Mouse (Mus musculus): ENCODE data around the gene Nr1h2. TPM values are rescaled to one million over a fixed set of nuclear protein-coding genes. Genes with fewer than 3 reads are reported as not detected.

The Nr1h2 gene
- polyA plus RNA-seq, 1 experiment = 49.7 TPM

DNA sequence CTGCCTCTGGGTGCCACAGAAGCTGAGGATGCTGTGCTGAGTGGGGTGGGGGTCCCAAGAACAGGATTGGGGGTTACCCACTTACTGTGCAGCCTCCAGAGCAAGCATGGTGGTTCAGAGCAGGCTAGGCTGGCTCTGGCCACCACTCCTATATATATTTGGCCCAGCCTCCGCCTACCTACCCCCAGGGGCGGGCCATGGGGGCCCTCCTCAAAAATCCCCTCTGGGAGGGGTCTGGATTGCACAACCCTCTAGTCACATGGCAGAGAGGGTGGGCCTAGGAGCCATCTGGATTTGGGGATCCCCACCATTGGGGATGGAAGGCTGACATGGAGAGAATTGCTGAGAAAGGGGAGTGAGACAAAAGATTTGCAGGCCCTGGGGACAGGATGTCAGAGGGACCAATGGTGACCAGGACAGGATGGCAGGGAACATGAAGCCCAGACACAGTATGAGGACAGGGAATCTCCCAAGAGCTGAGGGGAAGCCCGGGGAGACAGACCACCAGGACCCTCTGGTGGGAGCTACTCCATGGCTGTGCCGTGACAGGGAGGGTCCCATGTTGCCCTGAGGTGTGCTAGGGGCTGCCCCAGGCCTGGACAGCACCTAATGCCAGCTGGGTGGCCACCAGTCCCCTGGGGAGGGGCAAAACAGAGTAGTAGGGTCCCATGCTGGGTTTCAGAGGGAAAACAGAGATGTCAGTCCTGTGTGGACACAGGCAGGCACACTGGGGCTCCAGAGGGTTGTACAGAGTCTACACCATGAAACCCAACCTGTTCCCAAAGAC, 21.6 kb downstream of the Nr1h2 start, which contains the start of gene Spib:
Gene Spib, minus strand, starts transcription at position 126 of the 787 bp plus-strand sequence.
- Histone ChIP-seq H3K4me3 (replicated peaks) (no peak within 1 kb of the TSS), H3K9me3 (ENCODE audit: control insufficient read depth, low read length) (no peaks in the 10 kb centered on the region), H3K4me1 (ENCODE audit: control insufficient read depth) (peaks cover 31% of the 10 kb centered on the region), H3K27me3 (ENCODE audit: control insufficient read depth) (peaks cover 15% of the 10 kb centered on the region), H3K36me3 (ENCODE audit: control insufficient read depth) (peaks cover 54% of the 10 kb centered on the region)
- TF ChIP-seq TAL1 (IDR thresholded peaks at IDR 0.05; ENCODE audit: low read length) (no peak), GATA1 (IDR thresholded peaks at IDR 0.05; ENCODE audit: low read length) (no peak)

- peaks cover 21% of the 10 kb centered on the region for H3K27me3 ChIP-seq (ENCODE audit: control insufficient read depth)
- TF ChIP-seq TAL1 (IDR thresholded peaks at IDR 0.05; ENCODE audit: low read length) = no peak
- no peak for TF ChIP-seq GATA1 (IDR thresholded peaks at IDR 0.05; ENCODE audit: low read length)
- H3K36me3 ChIP-seq (ENCODE audit: control insufficient read depth) = peaks cover 45% of the 10 kb centered on the region
- no peaks in the 10 kb centered on the region for H3K9me3 ChIP-seq (ENCODE audit: control insufficient read depth, low read length)
- H3K4me3 ChIP-seq (replicated peaks) = no peak overlapping the region
- peaks cover 33% of the 10 kb centered on the region for H3K4me1 ChIP-seq (ENCODE audit: control insufficient read depth)
Measured at GRCm38 (mm10) chr7:44531207-44531606, 22.5 kb downstream of the Nr1h2 start.

GRCm38 (mm10) chr7:44530507-44530906, 23.2 kb downstream of the Nr1h2 start:
- peaks cover 33% of the 10 kb centered on the region for H3K4me1 ChIP-seq (ENCODE audit: control insufficient read depth)
- TF ChIP-seq TAL1 (IDR thresholded peaks at IDR 0.05; ENCODE audit: low read length) (no peak), GATA1 (IDR thresholded peaks at IDR 0.05; ENCODE audit: low read length) (no peak)
- no peak overlapping the region for H3K4me3 ChIP-seq (replicated peaks)
- no peaks in the 10 kb centered on the region for H3K9me3 ChIP-seq (ENCODE audit: control insufficient read depth, low read length)
- H3K27me3 ChIP-seq (ENCODE audit: control insufficient read depth) = peaks cover 28% of the 10 kb centered on the region
- H3K36me3 ChIP-seq (ENCODE audit: control insufficient read depth) = peaks cover 38% of the 10 kb centered on the region

DNA sequence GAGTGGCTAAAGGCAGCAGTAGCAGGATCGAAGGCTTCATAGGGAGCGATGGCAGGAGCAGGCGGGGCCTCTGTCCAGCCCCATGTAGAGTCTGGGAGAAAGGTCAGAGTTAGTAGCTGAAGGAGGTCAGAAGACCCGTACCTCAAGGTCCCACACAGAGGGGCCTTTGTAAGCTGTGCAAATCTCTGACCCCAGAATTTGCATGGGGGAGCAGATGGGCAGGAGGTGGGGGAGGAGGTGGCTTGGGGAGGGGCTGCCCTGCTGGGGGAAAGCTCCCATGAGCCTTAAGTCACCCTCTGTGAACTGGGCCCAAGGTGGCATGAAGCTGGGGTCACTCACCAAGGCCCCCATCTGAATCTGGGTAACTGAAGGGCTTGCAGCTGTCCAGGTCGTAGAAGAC, 24.2 kb downstream of the Nr1h2 start:
- H3K27me3 ChIP-seq (ENCODE audit: control insufficient read depth) = peaks cover 38% of the 10 kb centered on the region
- H3K4me3 ChIP-seq (replicated peaks) = no peak overlapping the region
- H3K4me1 ChIP-seq (ENCODE audit: control insufficient read depth) = peaks cover 33% of the 10 kb centered on the region
- TF ChIP-seq TAL1 (IDR thresholded peaks at IDR 0.05; ENCODE audit: low read length) (no peak), GATA1 (IDR thresholded peaks at IDR 0.05; ENCODE audit: low read length) (no peak)
- no peaks in the 10 kb centered on the region for H3K9me3 ChIP-seq (ENCODE audit: control insufficient read depth, low read length)
- peaks cover 28% of the 10 kb centered on the region for H3K36me3 ChIP-seq (ENCODE audit: control insufficient read depth)

GRCm38 (mm10) chr7:44527483-44528398, 26.0 kb downstream of the Nr1h2 start:
- Histone ChIP-seq H3K4me3 (replicated peaks) (peak overlapping the region; percentile 63), H3K9me3 (ENCODE audit: control insufficient read depth, low read length) (no peaks in the 10 kb centered on the region), H3K36me3 (ENCODE audit: control insufficient read depth) (peaks cover 10% of the 10 kb centered on the region), H3K27me3 (ENCODE audit: control insufficient read depth) (peaks cover 56% of the 10 kb centered on the region), H3K4me1 (ENCODE audit: control insufficient read depth) (peaks cover 23% of the 10 kb centered on the region)
- no peak for TF ChIP-seq GATA1 (IDR thresholded peaks at IDR 0.05; ENCODE audit: low read length)
- TF ChIP-seq TAL1 (IDR thresholded peaks at IDR 0.05; ENCODE audit: low read length) = no peak

DNA sequence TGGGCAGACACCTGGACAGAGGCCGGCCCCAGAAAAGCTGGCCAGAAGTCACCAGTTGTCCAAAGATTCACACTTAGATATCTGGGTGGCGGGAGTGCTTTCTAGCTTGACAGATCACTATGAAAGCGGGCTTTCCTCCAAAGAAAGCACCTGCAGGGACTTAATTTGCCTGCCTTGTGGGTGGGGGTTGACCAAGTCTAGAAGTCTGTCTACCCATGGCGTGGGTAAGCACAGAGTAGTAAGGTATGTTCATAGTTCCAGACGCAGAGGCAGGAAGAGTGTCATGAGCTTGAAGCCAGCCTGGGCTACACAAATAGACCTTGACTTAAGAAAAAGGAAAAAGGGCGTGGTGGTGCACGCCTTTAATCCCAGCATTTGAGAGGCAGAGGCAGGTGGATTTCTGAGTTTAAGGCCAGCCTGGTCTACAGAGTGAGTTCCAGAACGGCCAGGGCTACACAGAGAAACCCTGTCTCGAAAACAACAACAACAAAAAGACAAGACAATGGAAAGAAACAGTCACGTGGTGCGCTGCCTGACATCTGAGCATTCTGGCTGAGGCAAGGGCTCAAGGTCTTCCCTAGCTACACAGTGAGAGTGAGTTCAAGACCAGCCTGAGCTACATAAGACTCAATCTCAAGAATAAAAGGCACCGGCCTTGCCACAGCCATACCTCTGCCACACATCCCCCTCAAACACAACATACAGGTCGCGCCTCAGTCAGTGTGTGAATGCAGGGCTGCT, 27.2 kb downstream of the Nr1h2 start:
- Histone ChIP-seq H3K4me1 (ENCODE audit: control insufficient read depth) (peaks cover 19% of the 10 kb centered on the region), H3K9me3 (ENCODE audit: control insufficient read depth, low read length) (no peaks in the 10 kb centered on the region), H3K27me3 (ENCODE audit: control insufficient read depth) (peaks cover 66% of the 10 kb centered on the region), H3K4me3 (replicated peaks) (no peak overlapping the region), H3K36me3 (ENCODE audit: control insufficient read depth) (no peaks in the 10 kb centered on the region; the same call in 1 of the 2 replicates)
- TF ChIP-seq TAL1 (IDR thresholded peaks at IDR 0.05; ENCODE audit: low read length) = no peak
- TF ChIP-seq GATA1 (IDR thresholded peaks at IDR 0.05; ENCODE audit: low read length) = no peak

DNA sequence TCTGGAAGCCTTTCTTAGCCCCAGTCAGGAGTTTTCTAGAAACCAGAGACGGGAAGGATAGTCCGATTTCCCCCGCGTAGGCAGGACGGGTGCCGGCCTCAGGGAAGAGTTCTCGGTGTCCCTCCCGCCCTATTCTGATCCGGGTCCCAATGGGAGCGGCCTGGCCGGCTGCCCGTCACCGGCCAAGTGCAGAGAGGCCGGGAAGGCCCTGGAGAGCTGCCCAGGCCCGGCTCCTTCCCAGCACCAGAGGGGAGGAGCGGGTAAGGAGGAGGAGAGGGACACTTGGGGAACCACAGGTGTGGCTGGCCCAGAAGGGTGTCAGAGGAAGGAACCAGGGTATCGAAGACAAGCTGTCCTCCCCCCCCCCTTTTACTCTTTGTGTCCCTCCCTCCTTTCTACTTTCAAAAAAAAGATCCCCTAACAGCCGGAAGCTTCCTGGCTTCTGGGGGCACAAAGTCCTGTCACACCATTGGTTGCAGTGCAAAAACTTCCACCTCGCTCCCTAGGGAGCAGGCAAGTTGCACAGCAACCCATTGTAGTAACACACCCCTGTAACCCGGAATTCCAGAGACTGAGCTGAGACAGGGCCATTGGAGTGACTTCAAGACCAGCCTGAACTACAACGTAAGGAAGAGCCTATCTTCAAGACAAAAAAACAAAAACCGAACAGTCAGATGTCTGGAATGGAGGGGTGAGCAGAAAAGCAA, 28.5 kb downstream of the Nr1h2 start:
- TF ChIP-seq GATA1 (IDR thresholded peaks at IDR 0.05; ENCODE audit: low read length) = no peak
- TF ChIP-seq TAL1 (IDR thresholded peaks at IDR 0.05; ENCODE audit: low read length) = no peak
- H3K27me3 ChIP-seq (ENCODE audit: control insufficient read depth) = peaks cover 75% of the 10 kb centered on the region
- peaks cover 19% of the 10 kb centered on the region for H3K4me1 ChIP-seq (ENCODE audit: control insufficient read depth)
- H3K36me3 ChIP-seq (ENCODE audit: control insufficient read depth) = no peaks in the 10 kb centered on the region
- no peaks in the 10 kb centered on the region for H3K9me3 ChIP-seq (ENCODE audit: control insufficient read depth, low read length)
- no peak overlapping the region for H3K4me3 ChIP-seq (replicated peaks)

- H3K9me3 ChIP-seq (ENCODE audit: control insufficient read depth, low read length) = no peaks in the 10 kb centered on the region
- H3K4me3 ChIP-seq (replicated peaks) = no peak within 1 kb of the TSS
- TF ChIP-seq GATA1 (IDR thresholded peaks at IDR 0.05; ENCODE audit: low read length) = no peak
- no peak for TF ChIP-seq TAL1 (IDR thresholded peaks at IDR 0.05; ENCODE audit: low read length)
- H3K27me3 ChIP-seq (ENCODE audit: control insufficient read depth) = peaks cover 75% of the 10 kb centered on the region
- peaks cover 19% of the 10 kb centered on the region for H3K4me1 ChIP-seq (ENCODE audit: control insufficient read depth)
- H3K36me3 ChIP-seq (ENCODE audit: control insufficient read depth) = no peaks in the 10 kb centered on the region
Measured at GRCm38 (mm10) chr7:44524502-44524901, 29.2 kb downstream of the Nr1h2 start, which contains the start of gene Mybpc2. TSS of gene Mybpc2 (minus strand) at chr7:44524656.

Data from erythroblast, embryonic 14.5 days (primary cell).